Mouse (Mus musculus) C2C12 (cell line): ENCODE measurements around the gene Sez6l.

ENCODE experiments used
- CTCF ChIP-seq: IDR thresholded peaks from one replicate; pipeline ENCODE4 v1.5.1; 2011; ENCODE audit not compliant: control insufficient read depth, insufficient read depth, insufficient read length
- MYOG ChIP-seq: IDR thresholded peaks from one replicate; pipeline ENCODE4 v1.6.1; 2011; ENCODE audit not compliant: control insufficient read depth, insufficient read length; ENCODE audit errors: extremely low read depth

DNA sequence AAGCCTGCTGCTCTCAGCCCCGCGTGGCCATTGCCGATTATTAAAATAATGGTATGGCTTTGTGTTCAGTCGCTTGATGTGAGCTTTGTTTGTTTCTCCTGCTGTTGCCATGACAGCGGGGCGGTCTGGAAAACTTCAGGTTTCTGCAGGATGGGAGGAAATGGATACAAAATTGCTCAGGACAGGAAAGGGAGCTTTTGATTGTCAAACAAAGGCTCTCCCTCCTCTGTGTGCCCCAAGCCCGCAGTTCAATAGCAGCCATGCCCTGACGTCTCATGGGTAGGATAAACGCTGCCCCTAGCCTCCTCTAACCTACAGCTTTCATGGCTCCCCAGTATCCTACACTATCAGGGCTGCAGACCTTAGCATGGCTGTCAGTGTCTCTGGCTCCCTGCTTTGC lies 6.3 kb upstream of the Sez6l start:
- TF ChIP-seq CTCF (no peak), MYOG (no peak)
